Mouse (Mus musculus) c-Kit-positive CD71-negative TER-119-negative erythroid progenitor cells, embryonic 14.5 days (primary cell): Measurements from ENCODE around the gene Haghl.

Experiments
- DNase-seq: peaks from one replicate; pipeline ENCODE4 v3.0.0-alpha.2; 2013; ENCODE audit warnings: low read depth

Gene Haghl

DNA sequence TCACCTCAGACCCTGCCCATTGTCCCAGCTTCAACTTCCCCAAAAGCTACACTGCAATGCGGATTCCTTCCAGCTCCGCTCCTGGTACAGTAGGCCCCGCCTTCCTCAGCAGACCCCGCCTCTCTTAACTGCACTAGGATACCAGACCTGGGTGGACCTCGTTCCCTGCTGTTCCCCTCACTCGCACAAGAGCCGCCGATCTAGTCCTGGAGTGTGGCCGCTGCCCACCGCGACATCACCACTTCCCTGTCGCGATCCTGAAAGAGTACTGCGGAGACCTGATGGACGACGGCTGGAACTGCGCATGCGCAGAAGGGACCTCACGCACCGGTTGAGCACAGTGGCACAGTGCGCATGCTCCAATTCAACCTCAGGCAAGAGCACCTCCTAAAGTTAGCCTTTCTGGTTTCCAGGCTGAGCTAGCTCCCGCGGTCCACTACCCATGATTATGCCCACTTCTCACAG, at the start of gene Haghl:
Gene Haghl, minus strand, starts transcription at position 393 of the 465 bp plus-strand sequence.
- DNase-seq = peak; percentile 97

DNA sequence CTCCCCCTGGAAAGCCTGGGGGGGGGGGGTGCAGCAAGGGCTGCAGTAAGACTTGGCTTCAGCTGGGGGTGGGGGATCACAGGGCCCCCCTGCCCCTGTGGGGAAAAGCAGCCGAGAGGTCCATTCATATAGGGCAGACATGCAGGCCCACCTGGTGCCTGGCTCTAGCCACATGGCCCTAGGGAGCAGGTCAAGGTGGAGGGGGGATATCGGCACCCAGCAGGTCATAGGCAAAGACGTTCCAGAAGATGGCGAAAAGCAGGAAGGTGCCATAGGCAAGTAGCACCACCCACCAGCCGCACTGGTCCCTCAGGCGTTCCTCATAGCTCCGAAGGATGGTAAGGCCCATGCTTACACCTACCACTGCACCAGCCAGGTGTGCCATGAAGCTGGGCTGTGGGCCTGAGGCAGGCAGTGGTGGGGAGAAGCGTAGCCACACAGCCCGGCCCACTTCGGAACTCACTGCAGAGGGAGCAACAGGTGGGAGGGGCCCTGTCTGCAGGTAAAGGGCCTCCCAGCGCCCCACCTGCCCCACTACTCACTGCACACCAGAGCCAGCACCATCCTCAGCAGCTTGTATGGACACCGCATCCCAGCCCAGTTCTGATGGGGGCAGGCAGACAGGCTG, 49.2 kb upstream of the Haghl start:
- DNase-seq = no peak

DNA sequence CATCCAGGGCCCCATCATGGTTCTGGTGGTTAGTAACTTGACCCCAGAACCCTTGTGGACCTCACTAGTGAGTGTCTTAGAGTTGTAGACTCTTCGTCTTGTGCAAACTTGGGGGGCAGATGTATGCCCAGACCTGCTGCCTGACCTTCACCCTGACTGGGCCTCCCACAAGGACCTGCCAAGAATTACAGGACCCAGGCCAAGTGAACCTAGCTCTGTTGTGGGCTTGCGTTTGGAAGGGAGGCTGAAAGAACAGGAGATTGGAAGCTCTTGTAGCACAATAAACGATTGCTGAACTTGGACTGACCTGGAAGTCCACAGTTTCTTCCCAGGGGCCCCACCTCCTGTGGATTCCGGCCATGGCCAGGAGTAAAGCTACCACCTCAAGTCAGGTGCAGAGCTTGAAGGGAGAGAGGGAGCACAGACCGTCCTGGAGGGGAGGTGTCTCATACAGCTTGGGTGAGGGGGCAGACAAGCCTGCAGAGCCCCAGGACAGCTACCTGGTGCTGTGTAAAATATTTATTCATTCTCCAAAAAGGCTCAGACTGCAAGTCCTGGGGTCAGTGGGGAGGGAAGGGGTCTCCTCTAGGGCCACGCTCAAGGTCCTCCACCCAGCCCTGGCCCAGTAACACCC, 48.6 kb upstream of the Haghl start:
- no peak for DNase-seq

DNA sequence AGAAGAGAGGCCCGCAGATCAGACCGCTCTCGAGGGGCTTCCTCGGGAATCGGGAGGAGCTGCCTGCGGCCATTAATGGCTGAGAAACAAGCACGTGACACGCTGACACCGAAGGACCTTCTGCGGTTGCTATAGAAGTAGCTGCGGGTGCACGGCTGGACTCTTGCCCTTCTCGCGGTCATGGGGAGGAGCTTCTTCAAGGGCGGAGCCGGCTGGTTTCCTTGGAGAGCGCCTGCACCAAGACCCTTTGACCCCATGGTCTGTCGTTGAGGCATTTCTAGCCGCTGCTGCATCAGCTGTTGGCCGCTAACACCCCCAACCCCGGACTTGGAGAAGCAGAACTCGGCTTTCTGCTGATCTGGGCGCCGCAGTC, 47.8 kb upstream of the Haghl start, which contains the start of gene Stub1:
Gene Stub1, minus strand, starts transcription at position 114 of the 373 bp plus-strand sequence.
- peak; percentile 64 for DNase-seq

DNA sequence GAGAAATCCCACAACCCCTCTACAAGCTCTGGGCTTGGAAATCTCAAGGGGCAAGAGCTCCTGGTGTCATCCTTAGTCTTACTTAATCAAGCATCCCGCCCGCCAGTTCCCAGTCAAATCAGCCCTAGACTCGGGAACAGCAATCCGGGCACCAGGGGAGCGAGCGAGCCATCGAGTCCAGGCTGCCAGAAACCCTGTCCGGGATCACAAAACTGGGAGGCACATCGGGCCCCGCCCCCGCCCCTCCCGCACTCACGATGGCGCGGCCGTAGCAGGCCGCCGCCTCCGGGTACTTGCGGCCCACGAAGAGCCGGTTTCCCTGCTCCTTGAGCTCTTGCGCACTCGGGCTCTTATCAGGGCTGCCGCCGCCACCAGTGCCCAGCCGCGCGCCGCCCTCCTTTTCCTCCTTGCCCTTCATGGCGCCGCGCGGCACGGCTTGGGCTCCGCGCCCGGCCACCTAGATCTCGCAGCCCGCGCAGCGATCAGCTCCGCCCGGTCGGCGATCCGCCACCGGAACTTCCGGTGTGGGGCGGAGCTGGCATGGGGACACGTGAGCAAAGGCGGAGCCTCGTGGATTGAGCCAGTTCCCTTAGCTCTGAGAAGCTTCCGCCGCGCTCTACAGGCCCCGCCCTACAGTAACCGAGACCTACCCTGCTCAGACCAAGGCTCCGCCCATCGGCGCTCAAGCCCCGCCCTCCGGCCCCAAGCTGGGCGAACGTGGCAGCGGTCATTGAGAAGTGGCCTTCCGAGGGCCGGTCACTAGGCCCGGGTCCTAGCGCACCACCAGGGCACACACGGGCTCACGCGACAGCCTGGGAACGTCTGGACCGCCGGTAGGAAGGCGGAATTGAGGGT, 47.2 kb upstream of the Haghl start:
- peak; percentile 97 for DNase-seq

DNA sequence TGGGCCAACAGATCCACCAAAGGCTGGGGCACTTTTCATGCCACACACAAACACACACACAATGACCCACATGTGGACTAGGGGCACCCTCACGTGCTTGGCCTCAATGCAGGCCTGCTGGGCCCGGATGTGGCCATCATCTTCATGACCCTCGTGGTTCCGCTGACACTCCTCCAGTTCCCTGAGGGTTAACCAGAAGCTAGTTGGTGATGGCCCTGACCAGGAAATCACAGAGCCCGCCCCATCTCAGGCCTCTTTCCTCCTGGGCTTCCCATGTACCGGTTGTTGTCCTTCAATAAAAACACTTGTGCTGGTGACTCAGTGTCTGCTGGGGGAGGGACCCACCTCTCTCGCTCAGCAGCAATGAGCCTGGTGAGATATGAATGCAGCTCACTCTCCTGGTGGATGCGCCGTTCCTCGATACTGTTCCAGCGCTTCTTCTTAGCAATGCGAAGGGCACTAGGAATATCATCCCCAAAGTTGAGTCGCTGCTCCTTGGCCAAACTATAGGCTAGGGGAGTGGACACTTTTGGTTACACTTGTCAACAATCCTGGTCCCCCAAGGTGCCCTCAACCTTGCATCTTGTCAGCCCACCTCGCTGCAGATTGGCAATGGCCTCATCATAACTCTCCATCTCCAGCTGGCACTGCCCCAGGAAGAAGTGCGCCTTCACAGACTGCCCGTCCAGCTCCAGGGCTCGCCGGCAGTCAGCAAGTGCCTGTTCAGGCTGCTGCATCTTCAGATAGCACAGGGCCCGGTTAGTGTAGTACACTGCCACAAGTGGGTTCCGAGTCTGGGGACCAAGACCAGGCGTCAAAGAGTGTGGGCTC, 46.2 kb upstream of the Haghl start:
- no peak for DNase-seq

DNA sequence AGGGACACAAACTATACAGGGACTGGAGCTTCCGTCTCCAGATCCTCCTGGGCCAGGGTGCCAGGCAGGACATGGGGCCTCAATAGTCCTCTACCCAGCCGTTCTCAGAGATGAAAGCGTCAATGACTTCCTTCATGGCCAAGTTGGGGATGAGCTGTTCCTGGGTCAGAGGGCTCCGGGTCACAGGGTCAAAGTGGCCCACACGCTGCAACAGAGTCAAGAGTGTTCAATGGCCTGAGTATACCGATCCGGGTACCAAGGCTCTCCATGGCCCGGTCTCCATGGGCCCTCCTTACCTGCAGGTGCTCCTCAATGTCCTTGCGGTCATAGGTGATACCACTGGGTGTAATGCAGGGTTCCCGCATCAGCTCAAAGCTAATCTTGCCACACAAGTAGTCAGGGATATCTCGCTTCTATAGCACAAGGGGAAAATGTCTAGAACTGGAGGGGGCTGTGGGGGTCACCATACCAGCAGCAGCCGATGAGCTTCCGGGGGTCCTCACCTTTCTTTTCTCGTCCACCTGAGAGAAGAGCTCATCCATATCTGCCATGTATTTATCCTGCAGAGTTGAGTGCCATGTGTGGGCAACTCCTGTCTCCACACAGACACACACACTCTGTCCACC, 45.4 kb upstream of the Haghl start:
- DNase-seq = no peak

DNA sequence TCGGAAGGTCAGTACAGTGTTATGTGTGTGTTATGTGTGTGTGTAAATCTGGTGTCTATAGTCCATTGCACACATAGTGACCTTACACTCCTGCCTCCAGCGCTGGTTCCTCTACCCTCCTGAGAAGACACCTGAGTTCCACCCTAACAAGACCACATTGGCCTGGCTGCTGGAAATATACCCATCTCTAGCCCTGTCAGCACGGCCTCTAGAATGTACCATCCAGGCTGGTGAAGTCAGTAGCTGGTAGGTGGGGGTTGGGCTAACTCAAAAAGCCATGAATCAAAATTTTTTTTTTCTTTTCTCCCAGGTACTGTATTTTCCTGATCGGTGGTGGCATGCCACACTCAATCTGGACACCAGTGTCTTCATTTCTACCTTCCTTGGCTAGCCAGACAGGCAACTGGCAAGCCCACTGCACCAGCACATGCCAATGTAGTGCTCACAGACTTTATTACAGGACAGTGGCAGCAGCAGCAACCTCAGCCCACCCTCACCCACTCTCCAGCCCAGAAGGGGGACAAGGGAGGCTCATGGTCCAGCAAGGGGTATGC, 44.8 kb upstream of the Haghl start:
- no peak for DNase-seq

DNA sequence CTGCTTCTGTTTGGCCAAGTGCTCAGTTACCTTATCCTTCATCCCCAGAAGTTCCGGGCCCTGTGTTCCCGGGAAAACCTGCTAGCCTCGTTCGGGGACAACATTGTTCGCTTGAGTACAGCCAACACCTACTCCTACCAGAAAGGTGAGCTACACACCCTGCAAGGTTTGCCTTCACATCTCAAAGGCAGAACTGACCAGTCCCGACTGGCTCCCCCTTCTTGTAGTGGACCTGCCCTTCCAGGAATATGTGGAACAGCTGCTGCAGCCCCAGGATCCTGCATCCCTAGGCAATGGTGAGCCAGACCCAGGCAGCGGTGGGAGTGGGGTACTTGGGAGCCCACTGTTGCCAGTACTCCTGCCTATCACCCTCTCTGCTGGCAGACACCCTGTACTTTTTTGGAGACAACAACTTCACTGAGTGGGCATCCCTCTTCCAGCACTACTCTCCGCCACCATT, 44.1 kb upstream of the Haghl start:
- no peak for DNase-seq

DNA sequence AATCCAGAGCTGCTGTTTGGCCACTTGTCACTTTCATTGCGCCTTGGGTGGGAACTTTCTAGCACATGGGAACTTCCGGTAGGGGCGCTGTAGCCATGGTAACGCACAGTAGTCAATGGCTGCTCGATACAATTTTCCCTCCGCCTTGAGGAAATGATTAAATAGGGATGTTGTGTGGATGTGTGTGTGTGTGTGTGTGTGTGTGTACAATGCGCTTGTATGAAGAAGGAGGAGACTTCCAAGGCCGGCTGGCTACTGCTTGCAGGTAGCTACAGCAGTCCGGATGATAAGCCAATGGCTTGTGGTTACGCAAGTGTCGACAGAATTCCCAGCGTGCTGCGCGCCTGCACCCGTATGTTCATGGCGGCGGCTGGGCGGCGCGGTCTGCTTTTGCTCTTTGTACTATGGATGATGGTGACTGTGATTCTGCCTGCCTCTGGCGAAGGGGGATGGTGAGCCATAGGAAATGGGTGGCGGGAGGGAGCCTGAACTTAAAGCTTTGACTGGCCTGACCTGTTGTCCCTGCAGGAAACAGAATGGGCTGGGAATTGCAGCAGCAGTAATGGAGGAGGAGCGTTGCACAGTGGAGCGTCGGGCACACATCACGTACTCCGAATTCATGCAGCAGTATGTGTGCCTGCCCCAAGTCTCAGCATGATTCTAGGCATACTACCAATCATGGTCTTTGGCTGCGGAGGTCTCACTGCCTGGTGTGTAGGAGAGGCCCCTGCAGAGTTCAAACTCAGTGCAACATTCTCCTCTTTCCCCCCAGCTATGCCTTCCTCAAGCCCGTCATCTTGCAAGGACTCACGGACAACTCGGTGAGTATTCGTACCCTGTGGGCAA, 43.5 kb upstream of the Haghl start, which contains the start of gene Jmjd8:
Gene Jmjd8, plus strand, starts transcription at position 156 of the 846 bp plus-strand sequence.
- DNase-seq = peak; percentile 67

DNA sequence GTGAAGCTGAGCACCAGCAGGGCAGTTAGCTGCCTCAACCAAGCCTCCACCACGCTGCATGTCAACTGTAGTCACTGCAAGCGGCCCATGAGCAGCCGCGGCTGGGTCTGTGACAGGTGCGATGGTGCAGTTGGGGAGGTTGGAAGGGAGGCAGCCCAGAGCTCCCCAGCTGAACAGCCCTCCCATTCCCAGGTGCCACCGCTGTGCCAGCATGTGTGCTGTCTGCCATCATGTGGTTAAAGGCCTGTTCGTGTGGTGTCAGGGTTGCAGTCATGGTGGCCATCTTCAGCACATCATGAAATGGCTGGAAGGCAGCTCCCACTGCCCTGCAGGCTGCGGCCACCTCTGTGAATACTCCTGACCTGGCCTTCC, 42.7 kb upstream of the Haghl start:
- no peak for DNase-seq

DNA sequence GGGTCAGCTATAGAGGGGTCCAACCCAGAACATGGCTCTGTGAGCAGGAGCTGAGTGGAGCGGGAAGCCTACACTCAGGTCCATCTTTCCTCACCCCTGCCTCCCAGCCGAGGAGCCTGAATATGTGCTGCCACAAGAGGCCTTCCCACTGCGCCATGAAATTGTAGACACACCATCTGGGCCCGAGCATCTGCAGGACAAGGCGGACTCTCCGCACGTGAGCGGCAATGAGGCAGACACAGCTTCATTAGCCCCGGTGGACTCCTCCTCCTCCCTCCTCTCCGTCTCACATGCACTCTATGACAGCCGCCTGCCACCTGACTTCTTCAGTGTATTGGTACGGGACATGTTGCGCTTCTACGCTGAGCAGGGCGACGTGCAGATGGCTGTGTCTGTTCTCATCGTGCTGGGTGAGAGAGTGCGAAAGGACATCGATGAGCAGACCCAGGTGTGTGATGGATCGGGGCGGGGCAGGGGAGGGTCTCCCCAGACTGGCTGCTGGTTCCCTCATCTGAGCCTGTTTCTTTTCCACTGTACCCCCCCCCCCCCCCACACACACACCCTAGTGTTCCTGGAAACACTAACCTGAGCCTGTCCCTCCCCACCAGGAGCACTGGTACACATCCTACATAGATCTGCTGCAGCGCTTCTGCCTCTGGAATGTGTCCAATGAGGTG, 42.2 kb upstream of the Haghl start:
- no peak for DNase-seq

DNA sequence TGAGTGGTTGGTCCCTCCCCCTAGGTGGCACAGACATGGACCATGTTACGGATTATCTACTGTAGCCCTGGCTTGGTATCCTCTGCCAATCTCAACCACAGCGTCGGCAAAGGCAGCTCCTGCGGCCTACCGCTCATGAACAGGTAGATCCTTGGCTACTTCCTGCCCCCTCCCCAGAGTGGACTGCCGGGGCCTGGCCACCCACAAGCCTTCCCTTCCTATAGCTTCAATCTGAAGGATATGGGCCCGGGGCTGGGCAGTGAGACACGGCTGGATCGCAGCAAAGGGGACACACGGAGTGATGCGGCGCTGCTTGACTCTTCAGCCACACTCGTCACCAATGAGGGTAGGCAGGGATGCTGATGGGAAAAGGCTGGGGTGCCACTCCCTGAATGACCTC, 41.5 kb upstream of the Haghl start:
- no peak for DNase-seq

DNA sequence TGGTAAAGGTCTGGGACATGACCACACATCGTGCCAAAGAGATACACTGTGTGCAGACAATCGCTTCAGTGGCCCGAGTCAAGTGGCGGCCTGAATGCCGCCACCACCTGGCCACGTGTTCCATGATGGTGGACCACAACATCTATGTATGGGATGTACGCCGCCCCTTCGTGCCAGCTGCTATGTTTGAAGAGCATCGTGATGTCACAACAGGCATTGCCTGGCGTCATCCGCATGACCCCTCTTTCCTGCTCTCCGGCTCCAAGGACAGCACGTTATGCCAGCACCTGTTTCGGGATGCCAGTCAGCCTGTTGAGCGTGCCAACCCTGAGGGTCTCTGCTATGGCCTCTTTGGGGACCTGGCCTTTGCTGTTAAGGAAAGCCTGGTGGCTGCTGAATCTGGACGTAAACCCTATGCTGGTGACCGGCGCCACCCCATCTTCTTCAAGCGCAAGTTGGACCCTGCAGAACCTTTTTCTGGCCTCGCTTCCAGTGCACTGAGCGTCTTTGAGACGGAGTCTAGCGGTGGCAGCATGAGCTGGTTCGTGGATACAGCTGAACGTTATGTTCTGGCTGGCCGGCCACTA, 40.6 kb upstream of the Haghl start:
- no peak for DNase-seq

DNA sequence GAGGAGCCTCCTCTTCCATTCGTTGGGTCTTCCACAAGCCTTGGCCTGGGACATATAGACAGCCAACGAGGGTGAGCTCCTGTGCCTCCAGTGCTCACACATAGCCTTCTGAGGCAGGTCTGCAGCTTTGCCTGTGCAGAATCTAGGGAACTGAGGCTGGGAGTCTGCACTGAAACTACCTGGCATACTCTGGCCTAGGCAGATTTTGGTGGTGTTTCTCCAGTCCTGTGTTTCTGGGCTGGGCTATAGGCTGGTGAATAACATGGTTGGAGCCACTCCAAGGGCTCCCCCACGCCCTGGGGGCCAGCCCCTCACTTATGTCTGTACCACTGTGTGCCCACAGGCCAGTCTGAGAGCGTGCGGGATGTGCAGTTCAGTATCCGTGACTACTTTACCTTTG, 39.8 kb upstream of the Haghl start:
- no peak for DNase-seq

DNA sequence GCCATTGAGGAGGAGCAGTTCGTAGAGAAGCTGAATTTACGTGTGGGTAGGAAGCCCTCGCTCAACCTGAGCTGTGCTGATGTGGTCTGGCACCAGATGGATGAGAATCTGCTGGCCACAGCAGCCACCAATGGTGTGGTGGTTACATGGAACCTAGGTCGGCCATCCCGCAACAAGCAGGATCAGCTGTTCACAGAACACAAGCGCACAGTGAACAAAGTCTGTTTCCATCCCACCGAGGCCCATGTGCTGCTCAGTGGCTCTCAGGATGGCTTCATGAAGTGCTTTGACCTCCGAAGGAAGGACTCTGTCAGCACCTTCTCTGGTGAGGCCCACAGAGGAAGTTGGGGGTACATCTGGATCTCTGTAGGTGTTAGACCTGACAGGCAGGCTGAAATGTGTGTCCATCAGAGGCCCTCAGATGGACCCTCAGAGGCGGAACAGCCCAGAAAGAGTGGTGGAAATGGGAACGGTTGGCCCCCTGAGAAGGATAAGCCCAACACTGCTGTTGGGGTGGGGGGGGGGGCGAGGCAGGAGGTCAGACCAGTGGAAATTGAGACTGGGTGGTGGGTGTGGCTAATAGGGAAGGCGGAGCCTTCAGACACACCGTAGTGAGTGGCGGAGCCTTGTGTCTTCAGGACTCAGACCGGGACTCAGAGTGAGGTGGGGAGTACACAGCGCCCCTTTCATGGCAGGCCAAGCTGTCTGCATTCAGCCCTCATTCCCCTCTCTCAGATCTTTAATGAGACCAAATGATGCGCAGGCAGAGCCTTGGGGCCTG, 39.1 kb upstream of the Haghl start:
- no peak for DNase-seq

DNA sequence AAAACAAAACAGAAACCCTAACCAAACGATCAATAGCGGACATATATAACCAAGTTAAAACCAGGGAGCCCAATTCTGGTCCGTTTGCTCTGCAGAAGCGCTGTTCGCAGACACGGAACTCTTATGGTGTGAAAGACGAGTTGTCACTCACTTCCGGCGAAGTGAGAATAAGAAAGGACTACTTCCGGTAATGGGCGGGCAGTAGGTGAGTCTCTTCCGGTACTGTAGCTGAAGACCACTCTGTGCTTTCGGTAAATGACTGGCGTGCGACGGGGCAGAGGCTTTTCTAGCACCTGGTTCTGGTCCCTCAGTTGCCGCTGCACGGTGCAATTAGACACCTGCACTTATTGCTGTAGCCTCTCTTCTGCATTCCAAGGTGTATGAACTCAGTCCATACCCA, 38.0 kb upstream of the Haghl start, which contains the start of gene Wdr24:
Gene Wdr24, plus strand, starts transcription at position 176 of the 400 bp plus-strand sequence.
- peak; percentile 82 for DNase-seq
